Mouse (Mus musculus) hindbrain, postnatal 0 days (tissue): Measurements from ENCODE around the gene Nfia. TPM values are rescaled to one million over a fixed set of nuclear protein-coding genes. Genes with fewer than 3 reads are reported as not detected.

Experiments used
- ATAC-seq: fragments of 200-750 bp; cut with Nextera tagmentation; 2 replicates; pipeline ENCODE4 v1.8.0; 2017; ENCODE audit warnings: mild to moderate bottlenecking, moderate TSS enrichment, moderate library complexity
- DNase-seq: peaks from one replicate; pipeline ENCODE4 v3.0.0-alpha.2; 2015; ENCODE audit warnings: low spot score
- H3K27ac ChIP-seq: fragments of 300-500 bp; sonication (generic); 2 replicates; pipeline ENCODE4 v1.5.1; 2014; ENCODE audit warnings: mild to moderate bottlenecking
- H3K27me3 ChIP-seq: fragments of 300-500 bp; sonication (generic); 2 replicates; pipeline ENCODE4 v1.6.1; 2014; ENCODE audit warnings: low read length, mixed read lengths; ENCODE audit not compliant: insufficient read depth
- H3K36me3 ChIP-seq: fragments of 300-500 bp; sonication (generic); 2 replicates; pipeline ENCODE4 v1.6.1; 2014; ENCODE audit warnings: low read length, mixed read lengths; ENCODE audit not compliant: insufficient read depth
- H3K4me1 ChIP-seq: fragments of 300-500 bp; sonication (generic); 2 replicates; pipeline ENCODE4 v1.6.1; 2014; ENCODE audit warnings: antibody characterized with exemption, low read length, mixed read lengths; ENCODE audit not compliant: insufficient read depth
- H3K4me2 ChIP-seq: fragments of 300-500 bp; sonication (generic); 2 replicates; pipeline ENCODE4 v1.6.1; 2014; ENCODE audit warnings: low read depth, mild to moderate bottlenecking, low read length, moderate library complexity, mixed read lengths
- H3K4me3 ChIP-seq: fragments of 300-500 bp; sonication (generic); 2 replicates; pipeline ENCODE4 v1.5.1; 2014; ENCODE audit warnings: low read length
- H3K9ac ChIP-seq: fragments of 300-500 bp; sonication (generic); replicated peaks from 2 replicates; pipeline ENCODE4 v1.6.1; 2014; ENCODE audit warnings: mild to moderate bottlenecking, low read length, moderate library complexity, mixed read lengths
- H3K9me3 ChIP-seq: fragments of 300-500 bp; sonication (generic); 2 replicates; pipeline ENCODE4 v1.6.1; 2016; ENCODE audit warnings: low read length, mixed read lengths
- CTCF ChIP-seq: IDR thresholded peaks from 2 replicates; pipeline ENCODE4 v1.5.1; 2016; ENCODE audit warnings: antibody characterized with exemption, control low read depth, low read depth
- WGBS: fragments of 180-500 bp; shearing (Covaris S2); extraction: QIAGEN DNeasy Blood & Tissue Kit; methylation state at CpG from one replicate; pipeline ENCODE4 v1.1.7; 2014; 5-methylcytosine and 5-hydroxymethylcytosine counted together
- polyA plus RNA-seq: library from polyadenylated mRNA; unstranded; fragments of >200 nt; fragmentation: Nextera tagmentation; extraction: Ambion mirVana; gene quantifications from 2 replicates; pipeline ENCODE4 v1.2.1, GENCODE M21; 2015
- total RNA-seq: library from RNA; depleted of rRNA; stranded (reverse); fragments of >200 nt; gene quantifications from 2 replicates; pipeline ENCODE4 v1.2.3, GENCODE M21; 2014; rRNA removed

Gene Nfia
- total and polyA plus RNA-seq, 2 experiments from 2014 or later = 71.0 to 97.2 TPM

- 74% methylated on average over 5 of the region's 5 CpGs for WGBS
- no peak for TF ChIP-seq CTCF
Measured at GRCm38 (mm10) chr4:98150576-98150975, 378.0 kb downstream of the Nfia start.

GRCm38 (mm10) chr4:98157921-98158320 is 385.4 kb downstream of the Nfia start:
- Histone ChIP-seq H3K9ac (no peak overlapping the region), H3K4me2 (no peak overlapping the region), H3K4me3 (no peak overlapping the region), H3K27ac (no peak overlapping the region), H3K27me3 (no peaks in the 10 kb centered on the region), H3K36me3 (no peaks in the 10 kb centered on the region), H3K4me1 (no peaks in the 10 kb centered on the region), H3K9me3 (no peaks in the 10 kb centered on the region)
- WGBS = 80% methylated on average over 3 of the region's 3 CpGs
- no peak for DNase-seq
- no peak for ATAC-seq
- no peak for TF ChIP-seq CTCF

More at GRCm38 (mm10) chr4:98150576-98150975, 378.0 kb downstream of the Nfia start:
- no peak overlapping the region for H3K4me3 ChIP-seq
- no peaks in the 10 kb centered on the region for H3K27me3 ChIP-seq
- no peaks in the 10 kb centered on the region for H3K36me3 ChIP-seq
- no peak overlapping the region for H3K27ac ChIP-seq
- H3K9me3 ChIP-seq = no peaks in the 10 kb centered on the region
- no peak for DNase-seq
- H3K4me2 ChIP-seq = no peak overlapping the region
- no peak for ATAC-seq
- no peaks in the 10 kb centered on the region for H3K4me1 ChIP-seq
- H3K9ac ChIP-seq = no peak overlapping the region

GRCm38 (mm10) chr4:98166379-98166778 is 393.8 kb downstream of the Nfia start:
- Histone ChIP-seq H3K4me2 (no peak overlapping the region), H3K27ac (no peak overlapping the region), H3K4me1 (no peaks in the 10 kb centered on the region), H3K9me3 (0 out of 2 replicates have a peak, but pooled peaks cover 3% of the 10 kb centered on the region), H3K4me3 (no peak overlapping the region), H3K9ac (no peak overlapping the region), H3K36me3 (no peaks in the 10 kb centered on the region), H3K27me3 (no peaks in the 10 kb centered on the region)
- WGBS = 42% methylated on average over 3 of the region's 3 CpGs
- ATAC-seq = no peak
- no peak for TF ChIP-seq CTCF
- no peak for DNase-seq

Other genes with a start within 250 kb of the Nfia start
- 17.1 and 22.3 TPM in 2 replicates for gene E130114P18Rik, start 5.3 kb downstream of the Nfia start, total RNA-seq
- gene E130114P18Rik, start 5.3 kb downstream of the Nfia start, polyA plus RNA-seq = 31.6 and 37.8 TPM in 2 replicates